Mouse (Mus musculus) spleen, adult 2 months (tissue): ENCODE results near the gene Appbp2. TPM values are rescaled to one million over a fixed set of nuclear protein-coding genes. Genes with fewer than 3 reads are reported as not detected.
"Not testable (repeated sequence)": the region's sequence is repeated elsewhere in the genome, so short reads cannot be mapped to it uniquely, and the experiment has no call there.

Experiments used
- DNase-seq, 2 experiments: peaks; one replicate each; pipeline versions ENCODE4 v3.0.0 to v3.0.0-alpha.2; 2012 to 2021; ENCODE audit warnings: low spot score in 2 of 2, low read depth in 1 of 2
- H3K27ac ChIP-seq: fragments of 200-500 bp; 2 replicates; pipeline ENCODE4 v1.5.1; 2012; ENCODE audit warnings: low read length, inconsistent platforms; ENCODE audit not compliant: insufficient read depth
- H3K27me3 ChIP-seq: fragments of 200-500 bp; 2 replicates; pipeline ENCODE4 v1.6.1; 2012; ENCODE audit warnings: mild to moderate bottlenecking, moderate library complexity, low read length, inconsistent platforms; ENCODE audit not compliant: control insufficient read depth, insufficient read depth
- H3K36me3 ChIP-seq: fragments of 200-500 bp; 2 replicates; pipeline ENCODE4 v1.6.1; 2012; ENCODE audit warnings: mild to moderate bottlenecking, low read length, inconsistent platforms; ENCODE audit not compliant: control insufficient read depth, insufficient read depth
- H3K4me1 ChIP-seq: fragments of 200-500 bp; 2 replicates; pipeline ENCODE4 v1.6.1; 2011; ENCODE audit warnings: inconsistent platforms; ENCODE audit not compliant: control insufficient read depth, insufficient read depth, insufficient read length
- H3K4me3 ChIP-seq: fragments of 200-500 bp; 2 replicates; pipeline ENCODE4 v1.5.1; 2011; ENCODE audit warnings: mild to moderate bottlenecking, inconsistent platforms; ENCODE audit not compliant: insufficient read depth, insufficient read length; ENCODE audit errors: extremely low read depth
- CTCF ChIP-seq: fragments of 200-500 bp; IDR thresholded peaks from 2 replicates; pipeline ENCODE4 v1.5.1; 2011; ENCODE audit warnings: mild to moderate bottlenecking, inconsistent platforms; ENCODE audit not compliant: insufficient read depth, insufficient read length, insufficient replicate concordance; ENCODE audit errors: extremely low read depth
- POLR2A ChIP-seq: fragments of 200-500 bp; IDR thresholded peaks from 2 replicates; pipeline ENCODE4 v1.6.1; 2011; ENCODE audit warnings: low read depth, low read length, inconsistent platforms
- WGBS: fragments of 180-500 bp; shearing (Covaris S2); methylation state at CpG from one replicate; pipeline ENCODE4 v1.1.7; 2018; 5-methylcytosine and 5-hydroxymethylcytosine counted together
- polyA plus RNA-seq: library from polyadenylated mRNA; depleted of rRNA; stranded (reverse); fragments of >200 nt; gene quantifications from 2 replicates; pipeline ENCODE4 v1.2.3, GENCODE M21; 2012

Gene Appbp2
- polyA plus RNA-seq, 1 experiment, result 5.7 TPM

- H3K4me3 ChIP-seq, result peak within 1 kb of the TSS; percentile 35
- no peaks in the 10 kb centered on the region for H3K36me3 ChIP-seq
- H3K4me1 ChIP-seq, result no peaks in the 10 kb centered on the region; the same call in 1 of the 2 replicates
- WGBS, result 20% methylated on average over 21 of the region's 21 CpGs
- DNase-seq, result peak; percentile 47 to 84
- H3K27me3 ChIP-seq, result no peaks in the 10 kb centered on the region
- TF ChIP-seq POLR2A, result no peak
- TF ChIP-seq CTCF, result peak; percentile 83
- no peak within 1 kb of the TSS for H3K27ac ChIP-seq
Measured at GRCm38 (mm10) chr11:85170058-85170740, 64.7 kb downstream of the Appbp2 start, which contains the start of gene 1700125H20Rik. Gene 1700125H20Rik, plus strand, starts transcription at chr11:85170404.

- Histone ChIP-seq H3K4me1 (no peaks in the 10 kb centered on the region; the same call in 1 of the 2 replicates), H3K27me3 (no peaks in the 10 kb centered on the region), H3K27ac (no peak overlapping the region), H3K4me3 (no peak overlapping the region), H3K36me3 (no peaks in the 10 kb centered on the region)
- TF ChIP-seq POLR2A, result no peak
- TF ChIP-seq CTCF, result no peak
- DNase-seq, result no peak
- WGBS, result 75% methylated on average over 1 of the region's 1 CpGs
Measured at GRCm38 (mm10) chr11:85167503-85167902, 67.4 kb downstream of the Appbp2 start.

- no peak overlapping the region for H3K4me3 ChIP-seq
- H3K4me1 ChIP-seq, result no peaks in the 10 kb centered on the region
- TF ChIP-seq CTCF, result no peak
- no peak for TF ChIP-seq POLR2A
- H3K27me3 ChIP-seq, result no peaks in the 10 kb centered on the region
- DNase-seq, result no peak
- H3K27ac ChIP-seq, result no peak overlapping the region
- H3K36me3 ChIP-seq, result no peaks in the 10 kb centered on the region
Measured at GRCm38 (mm10) chr11:85164371-85164770, 70.6 kb downstream of the Appbp2 start.

- not testable (repeated sequence) for H3K27ac ChIP-seq, H3K4me3 ChIP-seq, DNase-seq, H3K36me3 ChIP-seq, H3K4me1 ChIP-seq, H3K27me3 ChIP-seq
- 75% methylated on average over 1 of the region's 1 CpGs for WGBS
Measured at GRCm38 (mm10) chr11:85163014-85163413, 71.9 kb downstream of the Appbp2 start.

- Histone ChIP-seq H3K27me3 (no peaks in the 10 kb centered on the region), H3K36me3 (no peaks in the 10 kb centered on the region), H3K4me1 (no peaks in the 10 kb centered on the region), H3K27ac (no peak overlapping the region), H3K4me3 (no peak overlapping the region)
- 63% methylated on average over 2 of the region's 2 CpGs for WGBS
- DNase-seq, result no peak
- TF ChIP-seq POLR2A (no peak), CTCF (no peak)
Measured at GRCm38 (mm10) chr11:85157301-85157700, 77.6 kb downstream of the Appbp2 start.

GRCm38 (mm10) chr11:85152256-85152930 lies 82.5 kb downstream of the Appbp2 start:
- 91% methylated on average over 2 of the region's 2 CpGs for WGBS
- no peak for DNase-seq
- no peaks in the 10 kb centered on the region for H3K4me1 ChIP-seq
- no peaks in the 10 kb centered on the region for H3K36me3 ChIP-seq
- no peak overlapping the region for H3K4me3 ChIP-seq
- no peak overlapping the region for H3K27ac ChIP-seq
- TF ChIP-seq CTCF, result no peak
- TF ChIP-seq POLR2A, result no peak
- H3K27me3 ChIP-seq, result no peaks in the 10 kb centered on the region
